In the genomic region with DNA sequence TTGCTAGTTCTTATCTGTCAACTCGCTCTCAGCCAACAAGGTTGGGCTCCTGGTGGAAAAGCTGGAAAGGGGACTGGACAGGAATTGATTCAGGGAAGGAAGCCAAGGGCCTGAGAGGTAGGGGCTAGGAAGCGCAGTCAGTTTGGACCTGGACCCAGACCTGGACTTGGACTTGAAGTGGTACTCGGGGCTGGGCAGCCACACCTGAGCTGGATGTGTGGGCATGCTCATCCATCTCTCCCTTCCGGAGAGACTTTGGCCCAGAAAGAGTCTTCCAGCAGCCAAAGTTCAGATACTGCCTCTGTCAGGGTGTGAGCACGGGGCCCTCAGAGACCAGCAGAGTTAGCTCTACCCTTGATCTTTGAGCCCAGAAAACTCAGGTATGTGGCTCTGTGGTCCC, we compare ENCODE assay signal across 8 mouse cellular contexts. TPM values are rescaled to one million over a fixed set of nuclear protein-coding genes. Genes with fewer than 3 reads are reported as not detected.
DNase-seq lines count a peak whose midpoint lies in the region; ATAC-seq and TF ChIP-seq lines count a peak whose summit lies in the region.
"Had no signal": no experiment of that assay in that cellular context is flagged by ENCODE, and none has a peak within 500 bp of the region (broad histone marks: within the 10 kb centered on the region; RNA-seq: fewer than 3 reads in every experiment).

No protein-coding gene starts in this region.

- DNase-seq in lung, postnatal 0 days (ENCODE audit: low spot score) = peak; percentile 14
- DNase-seq in lung, adult 2 months = no peak
- DNase-seq in hindbrain, postnatal 0 days (ENCODE audit: low spot score) = no peak
- peak; percentile 78 for DNase-seq in yolk sac, embryonic 10.5 days (ENCODE audit: low spot score)
- DNase-seq in cerebellum, adult 8-10 months = no peak
- DNase-seq in embryo, embryonic 9.5 days (ENCODE audit: extremely low spot score) = no peak

- WGBS in lung, postnatal 0 days = 47% methylated on average over 5 of the region's 5 CpGs
- 54% methylated on average over 5 of the region's 5 CpGs for WGBS in lung, adult 2 months
- 60% methylated on average over 5 of the region's 5 CpGs for WGBS in hindbrain, postnatal 0 days
- 51% methylated on average over 5 of the region's 5 CpGs for WGBS in limb, embryonic 13.5 days

- no peak for TF ChIP-seq EP300 in lung, postnatal 0 days (IDR thresholded peaks at IDR 0.05)

- no peak for ATAC-seq in lung, postnatal 0 days
- ATAC-seq in hindbrain, postnatal 0 days = no peak
- ATAC-seq in limb, embryonic 13.5 days (ENCODE audit: low FRiP score, low read depth) = no peak

- H3K4me1 ChIP-seq in lung, postnatal 0 days (ENCODE audit: insufficient read depth, low read depth, low read length) = peaks cover 12% of the 10 kb centered on the region; the same call in 1 of the 2 replicates
- H3K4me1 ChIP-seq in lung, adult 2 months (ENCODE audit: control insufficient read depth, insufficient read depth, low read length) = peaks cover 3% of the 10 kb centered on the region; the same call in 1 of the 2 replicates
- 0 out of 2 replicates have a peak, but pooled peaks cover 8% of the 10 kb centered on the region for H3K4me1 ChIP-seq in hindbrain, postnatal 0 days (ENCODE audit: insufficient read depth, low read length)
- peaks cover 18% of the 10 kb centered on the region for H3K4me1 ChIP-seq in limb, embryonic 13.5 days

- H3K9me3 ChIP-seq in lung, postnatal 0 days (ENCODE audit: low read length) = no peaks in the 10 kb centered on the region
- H3K9me3 ChIP-seq in hindbrain, postnatal 0 days (ENCODE audit: low read length) = no peaks in the 10 kb centered on the region
- H3K9me3 ChIP-seq in limb, embryonic 13.5 days = no peaks in the 10 kb centered on the region

- peak overlapping the region; percentile 78; the same call in 1 of the 2 replicates for H3K4me2 ChIP-seq in lung, postnatal 0 days (replicated peaks; ENCODE audit: low read depth, low read length)
- H3K4me2 ChIP-seq in hindbrain, postnatal 0 days (ENCODE audit: low read depth, low read length) = peak overlapping the region; percentile 69; the same call in 1 of the 2 replicates
- H3K4me2 ChIP-seq in limb, embryonic 13.5 days (replicated peaks) = peak overlapping the region; percentile 81

- no peaks in the 10 kb centered on the region for H3K27me3 ChIP-seq in lung, postnatal 0 days (replicated peaks; ENCODE audit: insufficient read depth, low read length)
- no peaks in the 10 kb centered on the region for H3K27me3 ChIP-seq in hindbrain, postnatal 0 days (ENCODE audit: insufficient read depth, low read length)
- H3K27me3 ChIP-seq in limb, embryonic 13.5 days = no peaks in the 10 kb centered on the region
- H3K27me3 ChIP-seq: Patski had no signal

- H3K9ac ChIP-seq in lung, postnatal 0 days (replicated peaks; ENCODE audit: low read depth) = no peak overlapping the region
- 0 out of 2 replicates have a peak overlapping the region, but pooled peaks have one; percentile 62 for H3K9ac ChIP-seq in hindbrain, postnatal 0 days (replicated peaks; ENCODE audit: low read length)
- peak overlapping the region; percentile 86; the same call in 1 of the 2 replicates for H3K9ac ChIP-seq in limb, embryonic 13.5 days

- TF ChIP-seq CTCF in lung, postnatal 0 days (IDR thresholded peaks at IDR 0.05) = no peak
- TF ChIP-seq CTCF in lung, adult 2 months (IDR thresholded peaks at IDR 0.05; ENCODE audit: insufficient read depth, low read length) = no peak
- no peak for TF ChIP-seq CTCF in hindbrain, postnatal 0 days (IDR thresholded peaks at IDR 0.05; ENCODE audit: low read depth)

- no peak overlapping the region for H3K4me3 ChIP-seq in lung, postnatal 0 days (ENCODE audit: low read depth, low read length)
- H3K4me3 ChIP-seq in lung, adult 2 months (replicated peaks; ENCODE audit: extremely low read depth, low read depth, low read length) = no peak overlapping the region
- 0 out of 2 replicates have a peak overlapping the region, but pooled peaks have one; percentile 66 for H3K4me3 ChIP-seq in hindbrain, postnatal 0 days (ENCODE audit: low read length)
- H3K4me3 ChIP-seq in limb, embryonic 13.5 days = peak overlapping the region; percentile 83

- H3K27ac ChIP-seq in lung, postnatal 0 days (ENCODE audit: low read length) = no peak overlapping the region
- no peak overlapping the region for H3K27ac ChIP-seq in hindbrain, postnatal 0 days
- H3K27ac ChIP-seq in limb, embryonic 13.5 days = no peak overlapping the region

- no peak for TF ChIP-seq POLR2A in lung, adult 2 months (IDR thresholded peaks at IDR 0.05; ENCODE audit: borderline replicate concordance, extremely low read depth, low read depth, low read length)

- H3K36me3 ChIP-seq in lung, postnatal 0 days (ENCODE audit: insufficient read depth, low read length) = no peaks in the 10 kb centered on the region
- peaks cover 32% of the 10 kb centered on the region for H3K36me3 ChIP-seq in hindbrain, postnatal 0 days (ENCODE audit: insufficient read depth, low read length)
- peaks cover 41% of the 10 kb centered on the region for H3K36me3 ChIP-seq in limb, embryonic 13.5 days

RNA-seq across cellular contexts. Expression of gene Slc26a6, which starts 2.3 kb away (rescaled TPM):
- polyA plus RNA-seq in lung, postnatal 0 days (2015; fragmentation: Nextera tagmentation; extraction: Ambion mirVana) = 8.3 and 9.7 TPM in 2 replicates
- 12.6 and 17.0 TPM in 2 replicates for polyA plus RNA-seq in lung, adult 2 months (2012; rRNA removed)
- total RNA-seq in hindbrain, postnatal 0 days (2014; rRNA removed) = 30.3 and 31.8 TPM in 2 replicates
- polyA plus RNA-seq in hindbrain, postnatal 0 days (2015; fragmentation: Nextera tagmentation; extraction: Ambion mirVana) = 20.0 and 21.3 TPM in 2 replicates
- 19.0 and 19.6 TPM in 2 replicates for polyA plus RNA-seq in limb, embryonic 13.5 days (2015; fragmentation: Nextera tagmentation; extraction: Ambion mirVana)

RNA-seq across cellular contexts. Expression of gene Celsr3, which starts 29.2 kb away (rescaled TPM):
- 0.08 and 0.17 TPM in 2 replicates for polyA plus RNA-seq in lung, postnatal 0 days (2015; fragmentation: Nextera tagmentation; extraction: Ambion mirVana)
- polyA plus RNA-seq in lung, adult 2 months (2012; rRNA removed) = 0.71 and 0.73 TPM in 2 replicates
- 49.2 and 86.4 TPM in 2 replicates for total RNA-seq in hindbrain, postnatal 0 days (2014; rRNA removed)
- 5.8 and 7.8 TPM in 2 replicates for polyA plus RNA-seq in hindbrain, postnatal 0 days (2015; fragmentation: Nextera tagmentation; extraction: Ambion mirVana)
- polyA plus RNA-seq in limb, embryonic 13.5 days (2015; fragmentation: Nextera tagmentation; extraction: Ambion mirVana) = 0.09 and 0.13 TPM in 2 replicates

RNA-seq across cellular contexts. Expression of gene Nckipsd, which starts 47.2 kb away (rescaled TPM):
- polyA plus RNA-seq in lung, postnatal 0 days (2015; fragmentation: Nextera tagmentation; extraction: Ambion mirVana) = 10.9 and 14.2 TPM in 2 replicates
- polyA plus RNA-seq in lung, adult 2 months (2012; rRNA removed) = 34.1 and 42.9 TPM in 2 replicates
- 33.6 and 72.6 TPM in 2 replicates for total RNA-seq in hindbrain, postnatal 0 days (2014; rRNA removed)
- polyA plus RNA-seq in hindbrain, postnatal 0 days (2015; fragmentation: Nextera tagmentation; extraction: Ambion mirVana) = 22.8 and 23.5 TPM in 2 replicates
- polyA plus RNA-seq in limb, embryonic 13.5 days (2015; fragmentation: Nextera tagmentation; extraction: Ambion mirVana) = 17.2 and 22.5 TPM in 2 replicates

RNA-seq across cellular contexts. Expression of gene Tmem89, which starts 59.1 kb away (rescaled TPM):
- polyA plus RNA-seq in lung, postnatal 0 days (2015; fragmentation: Nextera tagmentation; extraction: Ambion mirVana) = 0.48 and 1.0 TPM in 2 replicates
- polyA plus RNA-seq in lung, adult 2 months (2012; rRNA removed) = 0.17 and 0.26 TPM in 2 replicates
- 0.16 TPM in 1 of 2 replicates, not detected in the other for total RNA-seq in hindbrain, postnatal 0 days (2014; rRNA removed)
- polyA plus RNA-seq in hindbrain, postnatal 0 days (2015; fragmentation: Nextera tagmentation; extraction: Ambion mirVana) = 0.30 and 0.37 TPM in 2 replicates
- not detected in 2 replicates for polyA plus RNA-seq in limb, embryonic 13.5 days (2015; fragmentation: Nextera tagmentation; extraction: Ambion mirVana)
- polyA plus RNA-seq: Patski had no signal

Comparison
In these comparisons a context has a peak if more than half of its experiments do, and no peak if none do; other contexts are left out.
1. DNase-seq: peak in lung, postnatal 0 days (single experiment) and yolk sac, embryonic 10.5 days (single experiment); none in lung, adult 2 months (single experiment), hindbrain, postnatal 0 days (single experiment), cerebellum, adult 8-10 months (single experiment) and embryo, embryonic 9.5 days (single experiment).
2. H3K4me3 ChIP-seq: peak in hindbrain, postnatal 0 days (single experiment) and limb, embryonic 13.5 days (single experiment); none in lung, postnatal 0 days (single experiment) and lung, adult 2 months (single experiment).
3. Peak in every context shown above with its lines, with median percentiles within 50 percentile points of each other: H3K4me2 ChIP-seq.